ENCODE assay signal across 18 mouse cellular contexts in the genomic region with DNA sequence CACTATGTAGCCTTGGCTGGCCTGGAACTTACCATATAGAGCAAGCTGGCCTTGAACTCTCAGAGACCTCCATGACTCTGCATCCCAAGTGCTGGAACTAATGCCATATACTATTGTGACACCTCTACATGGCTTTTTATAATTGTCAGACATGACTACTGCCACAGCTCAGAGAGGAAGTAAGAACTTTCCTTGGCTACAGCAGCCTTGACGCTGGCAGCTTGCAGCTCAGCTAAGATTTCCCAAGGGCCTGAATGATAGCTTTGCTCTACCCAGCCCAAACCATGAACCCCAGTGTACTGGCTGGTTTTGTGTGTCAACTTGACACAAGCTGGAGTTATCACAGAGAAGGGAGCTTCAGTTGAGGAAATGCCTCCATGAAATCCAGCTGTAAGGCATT. TPM values are rescaled to one million over a fixed set of nuclear protein-coding genes. Genes with fewer than 3 reads are reported as not detected.
DNase-seq lines count a peak whose midpoint lies in the region; ATAC-seq and TF ChIP-seq lines count a peak whose summit lies in the region.
"Had no signal": no experiment of that assay in that cellular context is flagged by ENCODE, and none has a peak within 500 bp of the region (broad histone marks: within the 10 kb centered on the region; RNA-seq: fewer than 3 reads in every experiment).

No protein-coding gene starts in this region.

- peak; percentile 26 for ATAC-seq in common myeloid progenitor, adult 5-6 weeks (replicated peaks; ENCODE audit: low read depth, poor library complexity, severe bottlenecking)
- peak; percentile 49 for ATAC-seq in megakaryocyte progenitor cell, adult 5-6 weeks (replicated peaks; ENCODE audit: poor library complexity)
- ATAC-seq: CD4-positive, CD25-positive, alpha-beta regulatory T cell, adult 4 months; forebrain, embryonic 15.5 days; inflammation-experienced regulatory T-cells, adult 6 months; intestine, postnatal 0 days had no signal

- peak overlapping the region; percentile 83 for H3K27ac ChIP-seq in gastrocnemius, adult 2 months
- H3K27ac ChIP-seq: embryonic facial prominence, embryonic 12.5 days; forebrain, embryonic 15.5 days; heart, embryonic 10.5 days; hindbrain, embryonic 12.5 days had no signal

- no peak for DNase-seq in gastrocnemius, adult 2 months
- no peak for DNase-seq in gastrocnemius, postnatal 36 days
- DNase-seq in adipocyte (ENCODE audit: low spot score) = peak; percentile 58
- no peak for DNase-seq in cerebellum, postnatal 36 days
- DNase-seq in embryo, embryonic 10.5 days (ENCODE audit: low spot score) = no peak
- DNase-seq: B cell, adult 2 months; cerebellum, adult 11 months; cerebellum, adult 8-10 months; heart, postnatal 4 days had no signal

- intact Hi-C loops in gastrocnemius, adult 2 months (cut with DNase I) = loop anchor here (1.0 kb wide), 1 partner anchor 28 kb away; no protein-coding TSS in a partner anchor
- intact Hi-C loops in gastrocnemius, postnatal 36 days (cut with DNase I) = no loop called here

- no peak overlapping the region for H3K4me3 ChIP-seq in gastrocnemius, adult 2 months
- H3K4me3 ChIP-seq: embryonic facial prominence, embryonic 12.5 days; forebrain, embryonic 15.5 days; heart, embryonic 10.5 days; hindbrain, embryonic 12.5 days had no signal

- TF ChIP-seq CTCF in gastrocnemius, adult 2 months (IDR thresholded peaks at IDR 0.05) = no peak

RNA-seq across cellular contexts. Expression of gene Atf3, which starts 35.8 kb away (rescaled TPM):
- total RNA-seq in gastrocnemius, adult 2 months (2021) = 1 to 10 TPM; 2.7 to 7.2 TPM
- 10 to 100 TPM; 11.9 to 18.8 TPM for total RNA-seq in gastrocnemius, postnatal 36 days (2021)
- 17.2 and 39.8 TPM in 2 replicates for total RNA-seq in common myeloid progenitor, adult 5-6 weeks (2017)
- 2.2 and 8.0 TPM in 2 replicates for total RNA-seq in megakaryocyte progenitor cell, adult 5-6 weeks (2015)
- 1.0 and 20.5 TPM in 2 replicates for total RNA-seq in megakaryocyte progenitor cell, adult 5-6 weeks (2017)
